Mouse (Mus musculus): ENCODE data around the gene Mllt3. TPM values are rescaled to one million over a fixed set of nuclear protein-coding genes. Genes with fewer than 3 reads are reported as not detected.

Gene Mllt3
- total and polyA plus RNA-seq, 2 experiments from 2014 or later: 22.7 to 62.9 TPM

GRCm38 (mm10) chr4:87942921-87943403, 90.2 kb downstream of the Mllt3 start:
- H3K9me3 ChIP-seq (ENCODE audit: low read length): no peaks in the 10 kb centered on the region
- TF ChIP-seq CTCF (IDR thresholded peaks at IDR 0.05; ENCODE audit: low read depth): no peak
- 85% methylated on average over 8 of the region's 8 CpGs for WGBS
- ATAC-seq (no peak), DNase-seq (ENCODE audit: low spot score) (no peak)
- H3K9ac ChIP-seq (replicated peaks; ENCODE audit: low read length): no peak overlapping the region
- no peaks in the 10 kb centered on the region for H3K27me3 ChIP-seq (ENCODE audit: insufficient read depth, low read length)
- H3K36me3 ChIP-seq (ENCODE audit: insufficient read depth, low read length): no peaks in the 10 kb centered on the region
- no peak overlapping the region for H3K27ac ChIP-seq
- H3K4me2 ChIP-seq (ENCODE audit: low read depth, low read length): no peak overlapping the region
- no peaks in the 10 kb centered on the region for H3K4me1 ChIP-seq (ENCODE audit: insufficient read depth, low read length)
- no peak overlapping the region for H3K4me3 ChIP-seq (ENCODE audit: low read length)

- DNase-seq (ENCODE audit: low spot score): no peak
- Histone ChIP-seq H3K4me2 (ENCODE audit: low read depth, low read length) (no peak overlapping the region), H3K4me3 (ENCODE audit: low read length) (no peak overlapping the region), H3K27ac (no peak overlapping the region), H3K36me3 (ENCODE audit: insufficient read depth, low read length) (no peaks in the 10 kb centered on the region), H3K27me3 (ENCODE audit: insufficient read depth, low read length) (no peaks in the 10 kb centered on the region), H3K9me3 (ENCODE audit: low read length) (no peaks in the 10 kb centered on the region), H3K9ac (replicated peaks; ENCODE audit: low read length) (no peak overlapping the region), H3K4me1 (ENCODE audit: insufficient read depth, low read length) (0 out of 2 replicates have a peak, but pooled peaks cover 6% of the 10 kb centered on the region)
- no peak for ATAC-seq
- 87% methylated on average over 7 of the region's 7 CpGs for WGBS
- no peak for TF ChIP-seq CTCF (IDR thresholded peaks at IDR 0.05; ENCODE audit: low read depth)
Measured at GRCm38 (mm10) chr4:87939474-87940154, 93.5 kb downstream of the Mllt3 start.

- Histone ChIP-seq H3K4me3 (ENCODE audit: low read length) (no peak overlapping the region), H3K4me1 (ENCODE audit: insufficient read depth, low read length) (0 out of 2 replicates have a peak, but pooled peaks cover 17% of the 10 kb centered on the region), H3K36me3 (ENCODE audit: insufficient read depth, low read length) (no peaks in the 10 kb centered on the region), H3K4me2 (ENCODE audit: low read depth, low read length) (no peak overlapping the region), H3K27me3 (ENCODE audit: insufficient read depth, low read length) (no peaks in the 10 kb centered on the region), H3K9ac (replicated peaks; ENCODE audit: low read length) (no peak overlapping the region), H3K9me3 (ENCODE audit: low read length) (no peaks in the 10 kb centered on the region), H3K27ac (no peak overlapping the region)
- DNase-seq (ENCODE audit: low spot score) (no peak), ATAC-seq (no peak)
- 31% methylated on average over 2 of the region's 2 CpGs for WGBS
- TF ChIP-seq CTCF (IDR thresholded peaks at IDR 0.05; ENCODE audit: low read depth): no peak
Measured at GRCm38 (mm10) chr4:87936326-87936725, 96.8 kb downstream of the Mllt3 start.

- H3K4me3 ChIP-seq (ENCODE audit: low read length): no peak overlapping the region
- H3K36me3 ChIP-seq (ENCODE audit: insufficient read depth, low read length): no peaks in the 10 kb centered on the region
- H3K27ac ChIP-seq: no peak overlapping the region
- DNase-seq (ENCODE audit: low spot score) (peak; percentile 34), ATAC-seq (no peak)
- no peak overlapping the region for H3K9ac ChIP-seq (replicated peaks; ENCODE audit: low read length)
- no peak overlapping the region for H3K4me2 ChIP-seq (ENCODE audit: low read depth, low read length)
- 0 out of 2 replicates have a peak, but pooled peaks cover 17% of the 10 kb centered on the region for H3K4me1 ChIP-seq (ENCODE audit: insufficient read depth, low read length)
- H3K27me3 ChIP-seq (ENCODE audit: insufficient read depth, low read length): no peaks in the 10 kb centered on the region
- H3K9me3 ChIP-seq (ENCODE audit: low read length): no peaks in the 10 kb centered on the region
- no peak for TF ChIP-seq CTCF (IDR thresholded peaks at IDR 0.05; ENCODE audit: low read depth)
- WGBS: 90% methylated on average over 4 of the region's 4 CpGs
Measured at GRCm38 (mm10) chr4:87933701-87934337, 99.3 kb downstream of the Mllt3 start.

GRCm38 (mm10) chr4:87930356-87931245, 102.6 kb downstream of the Mllt3 start:
- H3K9ac ChIP-seq (replicated peaks; ENCODE audit: low read length): no peak overlapping the region
- no peak for ATAC-seq
- H3K27ac ChIP-seq: no peak overlapping the region
- no peak for DNase-seq (ENCODE audit: low spot score)
- WGBS: 93% methylated on average over 8 of the region's 8 CpGs
- H3K4me2 ChIP-seq (ENCODE audit: low read depth, low read length): no peak overlapping the region
- no peaks in the 10 kb centered on the region for H3K36me3 ChIP-seq (ENCODE audit: insufficient read depth, low read length)
- 0 out of 2 replicates have a peak, but pooled peaks cover 13% of the 10 kb centered on the region for H3K4me1 ChIP-seq (ENCODE audit: insufficient read depth, low read length)
- H3K27me3 ChIP-seq (ENCODE audit: insufficient read depth, low read length): no peaks in the 10 kb centered on the region
- H3K4me3 ChIP-seq (ENCODE audit: low read length): no peak overlapping the region
- no peaks in the 10 kb centered on the region for H3K9me3 ChIP-seq (ENCODE audit: low read length)
- no peak for TF ChIP-seq CTCF (IDR thresholded peaks at IDR 0.05; ENCODE audit: low read depth)

GRCm38 (mm10) chr4:87928603-87929199, 104.5 kb downstream of the Mllt3 start:
- 59% methylated on average over 3 of the region's 3 CpGs for WGBS

More at GRCm38 (mm10) chr4:87928603-87929199, 104.5 kb downstream of the Mllt3 start:
- Histone ChIP-seq H3K4me2 (ENCODE audit: low read depth, low read length) (no peak overlapping the region), H3K9me3 (ENCODE audit: low read length) (no peaks in the 10 kb centered on the region), H3K27me3 (ENCODE audit: insufficient read depth, low read length) (no peaks in the 10 kb centered on the region), H3K27ac (no peak overlapping the region; the same call in 1 of the 2 replicates), H3K4me3 (ENCODE audit: low read length) (no peak overlapping the region), H3K36me3 (ENCODE audit: insufficient read depth, low read length) (no peaks in the 10 kb centered on the region), H3K4me1 (ENCODE audit: insufficient read depth, low read length) (0 out of 2 replicates have a peak, but pooled peaks cover 4% of the 10 kb centered on the region), H3K9ac (replicated peaks; ENCODE audit: low read length) (no peak overlapping the region)
- TF ChIP-seq CTCF (IDR thresholded peaks at IDR 0.05; ENCODE audit: low read depth): no peak
- no peak for ATAC-seq
- DNase-seq (ENCODE audit: low spot score): no peak
